19 mouse cellular contexts compared by ENCODE assay signal in genomic region chr2:35625007-35625380, GRCm38 (mm10).
A peak's percentile ranks its signal among the peaks of the same experiment; 100 is the strongest.
DNase-seq lines count a peak whose midpoint lies in the region; ATAC-seq and TF ChIP-seq lines count a peak whose summit lies in the region.
"Had no signal": no experiment of that assay in that cellular context is flagged by ENCODE, and none has a peak within 500 bp of the region (broad histone marks: within the 10 kb centered on the region; RNA-seq: fewer than 3 reads in every experiment).

No protein-coding gene starts in this region.

- TF ChIP-seq CTCF in cerebellum, adult 2 months (IDR thresholded peaks at IDR 0.05; ENCODE audit: borderline replicate concordance, insufficient read depth, low read depth, low read length), result no peak
- TF ChIP-seq CTCF in heart, adult 2 months (IDR thresholded peaks at IDR 0.05), result no peak

- intact Hi-C loops in heart, adult 2 months (cut with DNase I), result no loop called here
- intact Hi-C loops in heart, postnatal 14 days (cut with DNase I), result loop anchor here (5.0 kb wide), 1 partner anchor 78 kb away; no protein-coding TSS in a partner anchor

- peak overlapping the region; percentile 12; the same call in 1 of the 2 replicates for H3K9ac ChIP-seq in heart, adult 2 months (ENCODE audit: low read depth, low read length)
- H3K9ac ChIP-seq in heart, embryonic 13.5 days, result 0 out of 2 replicates have a peak overlapping the region, but pooled peaks have one; percentile 30
- H3K9ac ChIP-seq in embryonic facial prominence, embryonic 13.5 days, result peak overlapping the region; percentile 95; the same call in 1 of the 2 replicates
- H3K9ac ChIP-seq: forebrain, embryonic 15.5 days; hindbrain, embryonic 13.5 days had no signal

- H3K27me3 ChIP-seq in cerebellum, adult 2 months (ENCODE audit: control insufficient read depth, insufficient read depth, low read length), result no peaks in the 10 kb centered on the region
- H3K27me3 ChIP-seq in heart, adult 2 months (ENCODE audit: control insufficient read depth, insufficient read depth, low read length), result no peaks in the 10 kb centered on the region
- no peaks in the 10 kb centered on the region for H3K27me3 ChIP-seq in heart, embryonic 13.5 days (replicated peaks)
- H3K27me3 ChIP-seq in embryonic facial prominence, embryonic 13.5 days, result no peaks in the 10 kb centered on the region
- H3K27me3 ChIP-seq: CH12.LX; forebrain, embryonic 15.5 days; Patski had no signal

- H3K4me3 ChIP-seq in cerebellum, adult 2 months (replicated peaks; ENCODE audit: insufficient read depth, low read depth, low read length), result peak overlapping the region; percentile 98
- peak overlapping the region; percentile 69; the same call in 1 of the 2 replicates for H3K4me3 ChIP-seq in heart, adult 2 months
- no peak overlapping the region for H3K4me3 ChIP-seq in heart, embryonic 13.5 days
- H3K4me3 ChIP-seq in embryonic facial prominence, embryonic 13.5 days, result no peak overlapping the region
- H3K4me3 ChIP-seq: forebrain, embryonic 15.5 days; hindbrain, embryonic 13.5 days had no signal

- peak overlapping the region; percentile 99 for H3K27ac ChIP-seq in cerebellum, adult 2 months (ENCODE audit: insufficient read depth, low read length)
- H3K27ac ChIP-seq in heart, adult 2 months, result peak overlapping the region; percentile 91
- no peak overlapping the region for H3K27ac ChIP-seq in heart, embryonic 13.5 days (replicated peaks)
- H3K27ac ChIP-seq in embryonic facial prominence, embryonic 13.5 days, result no peak overlapping the region
- H3K27ac ChIP-seq: forebrain, embryonic 15.5 days; hindbrain, embryonic 13.5 days; hindbrain, postnatal 0 days; kidney, postnatal 0 days had no signal

- no peak for TF ChIP-seq POLR2A in cerebellum, adult 2 months (IDR thresholded peaks at IDR 0.05; ENCODE audit: borderline replicate concordance, insufficient read depth, low read length)
- TF ChIP-seq POLR2A in heart, adult 2 months (IDR thresholded peaks at IDR 0.05; ENCODE audit: insufficient read depth, low read depth, low read length), result no peak

- H3K36me3 ChIP-seq in heart, adult 2 months (ENCODE audit: control insufficient read depth, insufficient read depth, low read length), result no peaks in the 10 kb centered on the region
- H3K36me3 ChIP-seq in heart, embryonic 13.5 days, result peaks cover 25% of the 10 kb centered on the region
- peaks cover 18% of the 10 kb centered on the region for H3K36me3 ChIP-seq in embryonic facial prominence, embryonic 13.5 days
- H3K36me3 ChIP-seq: forebrain, embryonic 15.5 days; hindbrain, embryonic 13.5 days had no signal

- H3K4me1 ChIP-seq in cerebellum, adult 2 months (ENCODE audit: control insufficient read depth, insufficient read depth, low read length), result peaks cover 45% of the 10 kb centered on the region
- peaks cover 22% of the 10 kb centered on the region for H3K4me1 ChIP-seq in heart, adult 2 months (ENCODE audit: control insufficient read depth, insufficient read depth, low read length)
- peaks cover 98% of the 10 kb centered on the region for H3K4me1 ChIP-seq in heart, embryonic 13.5 days
- H3K4me1 ChIP-seq in embryonic facial prominence, embryonic 13.5 days, result peaks cover 78% of the 10 kb centered on the region

- H3K9me3 ChIP-seq in heart, embryonic 13.5 days, result no peaks in the 10 kb centered on the region
- H3K9me3 ChIP-seq in embryonic facial prominence, embryonic 13.5 days, result no peaks in the 10 kb centered on the region
- H3K9me3 ChIP-seq: forebrain, embryonic 15.5 days; hindbrain, embryonic 13.5 days had no signal

- TF ChIP-seq EP300 in heart, adult 2 months (IDR thresholded peaks at IDR 0.05; ENCODE audit: insufficient read depth, low read depth, low read length), result no peak

- whole genome bisulfite sequencing in cerebellum, adult 2 months, result 14% methylated on average over 6 of the region's 6 CpGs
- WGBS in heart, adult 2 months, result 68% methylated on average over 6 of the region's 6 CpGs
- 79% methylated on average over 6 of the region's 6 CpGs for WGBS in heart, embryonic 13.5 days
- WGBS in embryonic facial prominence, embryonic 13.5 days, result 91% methylated on average over 6 of the region's 6 CpGs

- peaks cover 4% of the 10 kb centered on the region; the same call in 1 of the 2 replicates for H3K79me2 ChIP-seq in heart, adult 2 months (replicated peaks; ENCODE audit: control insufficient read depth, insufficient read depth, low read length)

- no peak for DNase-seq in cerebellum, adult 2 months
- DNase-seq in cerebellum, postnatal 36 days, result no peak
- DNase-seq in heart, adult 2 months, result no peak
- no peak for DNase-seq in heart, postnatal 4 days
- DNase-seq in heart, postnatal 14 days, result no peak
- no peak for DNase-seq in thymus, postnatal 14 days
- DNase-seq: adrenal gland, postnatal 14 days; gastrocnemius, postnatal 14 days; kidney, adult 11 months; kidney, adult 9 months had no signal

- H3K4me2 ChIP-seq in heart, embryonic 13.5 days, result peak overlapping the region; percentile 82
- H3K4me2 ChIP-seq in embryonic facial prominence, embryonic 13.5 days, result peak overlapping the region; percentile 72
- H3K4me2 ChIP-seq: forebrain, embryonic 15.5 days had no signal

- no peak for ATAC-seq in heart, embryonic 13.5 days (ENCODE audit: extremely low read depth, insufficient number of reproducible peaks, low FRiP score, low TSS enrichment)
- no peak for ATAC-seq in embryonic facial prominence, embryonic 13.5 days (ENCODE audit: insufficient number of reproducible peaks, insufficient read depth, low FRiP score, low TSS enrichment, low read depth)
- ATAC-seq: activated CD4-positive, CD25-positive, alpha-beta regulatory T cell, adult 4 months; forebrain, embryonic 15.5 days; hindbrain, postnatal 0 days; Patski had no signal

Comparison
In these comparisons a context has a peak if more than half of its experiments do, and no peak if none do; other contexts are left out.
1. H3K27ac ChIP-seq: peak in cerebellum, adult 2 months (single experiment) and heart, adult 2 months (single experiment); none in heart, embryonic 13.5 days (single experiment) and embryonic facial prominence, embryonic 13.5 days (single experiment).
2. H3K4me3 ChIP-seq: peak in cerebellum, adult 2 months (single experiment) and heart, adult 2 months (single experiment); none in heart, embryonic 13.5 days (single experiment) and embryonic facial prominence, embryonic 13.5 days (single experiment).
3. H3K9ac ChIP-seq: peak in every context shown above with its lines; median percentile 95 in embryonic facial prominence, embryonic 13.5 days; 30 in heart, embryonic 13.5 days; 12 in heart, adult 2 months.